Mouse (Mus musculus) right cerebral cortex, postnatal 25 days (tissue): ENCODE results near the gene Slc25a51.
A peak's percentile ranks its signal among the peaks of the same experiment; 100 is the strongest.
"Not testable (repeated sequence)": the region's sequence is repeated elsewhere in the genome, so short reads cannot be mapped to it uniquely, and the experiment has no call there.

Experiments
- DNase-seq: peaks from one replicate; pipeline ENCODE4 v3.0.0; 2022

Slc25a51 gene

GRCm38 (mm10) chr4:45422640-45423039 lies 14.1 kb upstream of the Slc25a51 start:
- DNase-seq, result no peak

GRCm38 (mm10) chr4:45421519-45422260 lies 13.1 kb upstream of the Slc25a51 start:
- no peak for DNase-seq

- no peak for DNase-seq
Measured at GRCm38 (mm10) chr4:45420733-45421132, 12.2 kb upstream of the Slc25a51 start.

GRCm38 (mm10) chr4:45419051-45419450 lies 10.5 kb upstream of the Slc25a51 start:
- no peak for DNase-seq

- peak; percentile 35 for DNase-seq
Measured at GRCm38 (mm10) chr4:45418229-45418950, 9.8 kb upstream of the Slc25a51 start.

- DNase-seq, result no peak
Measured at GRCm38 (mm10) chr4:45416314-45416713, 7.7 kb upstream of the Slc25a51 start.

GRCm38 (mm10) chr4:45413674-45414338 lies 5.2 kb upstream of the Slc25a51 start:
- no peak for DNase-seq

GRCm38 (mm10) chr4:45412433-45413192 lies 4.0 kb upstream of the Slc25a51 start:
- no peak for DNase-seq

GRCm38 (mm10) chr4:45411181-45411790 lies 2.7 kb upstream of the Slc25a51 start:
- DNase-seq, result no peak

GRCm38 (mm10) chr4:45409270-45409669 lies 704 bp upstream of the Slc25a51 start:
- no peak for DNase-seq

- no peak for DNase-seq
Measured at GRCm38 (mm10) chr4:45407703-45408334, 747 bp downstream of the Slc25a51 start.

GRCm38 (mm10) chr4:45407001-45407702 lies 1.4 kb downstream of the Slc25a51 start:
- no peak for DNase-seq

- no peak for DNase-seq
Measured at GRCm38 (mm10) chr4:45406397-45406796, 2.2 kb downstream of the Slc25a51 start.

GRCm38 (mm10) chr4:45405315-45405714 lies 3.3 kb downstream of the Slc25a51 start:
- DNase-seq, result no peak

- DNase-seq, result no peak
Measured at GRCm38 (mm10) chr4:45404086-45404485, 4.5 kb downstream of the Slc25a51 start.

GRCm38 (mm10) chr4:45403499-45403878 lies 5.1 kb downstream of the Slc25a51 start:
- DNase-seq, result no peak

- no peak for DNase-seq
Measured at GRCm38 (mm10) chr4:45402878-45403498, 5.6 kb downstream of the Slc25a51 start.

GRCm38 (mm10) chr4:45402281-45402680 lies 6.3 kb downstream of the Slc25a51 start:
- DNase-seq, result no peak

GRCm38 (mm10) chr4:45399421-45400210 lies 8.9 kb downstream of the Slc25a51 start:
- no peak for DNase-seq

- DNase-seq, result not testable (repeated sequence)
Measured at GRCm38 (mm10) chr4:45398315-45398714, 10.3 kb downstream of the Slc25a51 start.
